Mouse (Mus musculus) stomach, postnatal 0 days (tissue): ENCODE measurements around the gene Ptprg.

Experiments
- CTCF ChIP-seq: IDR thresholded peaks from 2 replicates; pipeline ENCODE4 v1.5.1; 2016; ENCODE audit warnings: antibody characterized with exemption, low read depth, mild to moderate bottlenecking, moderate library complexity
- EP300 ChIP-seq: optimal IDR thresholded peaks from 2 replicates; pipeline ENCODE3; 2016; ENCODE audit warnings: antibody characterized with exemption

DNA sequence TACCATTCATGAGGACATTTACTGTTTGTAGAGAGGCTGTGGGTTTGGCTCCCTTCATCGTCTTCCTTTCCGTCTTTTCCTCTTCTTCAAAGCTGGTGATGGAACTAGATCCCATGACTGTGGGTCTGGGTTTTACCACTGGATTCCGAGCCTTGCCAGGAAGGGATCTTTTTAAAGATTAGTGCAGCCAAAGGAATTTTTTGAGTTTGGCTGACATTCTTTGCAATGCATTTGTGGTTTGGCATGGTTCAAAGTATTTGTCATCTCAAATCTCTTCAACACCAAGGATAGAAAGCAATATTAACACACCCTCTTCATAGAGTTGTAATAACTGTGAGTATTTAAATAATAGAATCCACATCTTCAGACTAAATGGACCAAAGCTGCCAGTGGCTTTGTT lies 59.8 kb downstream of the Ptprg start:
- no peak for TF ChIP-seq CTCF
- TF ChIP-seq EP300, result no peak
